Mouse (Mus musculus): ENCODE results near the gene Sh3d19.
"Not testable (repeated sequence)": the region's sequence is repeated elsewhere in the genome, so short reads cannot be mapped to it uniquely, and the experiment has no call there.

Gene Sh3d19

GRCm38 (mm10) chr3:85981761-85982160, 10.9 kb downstream of the Sh3d19 start:
- not testable (repeated sequence) for DNase-seq (ENCODE audit: low read depth)

DNA sequence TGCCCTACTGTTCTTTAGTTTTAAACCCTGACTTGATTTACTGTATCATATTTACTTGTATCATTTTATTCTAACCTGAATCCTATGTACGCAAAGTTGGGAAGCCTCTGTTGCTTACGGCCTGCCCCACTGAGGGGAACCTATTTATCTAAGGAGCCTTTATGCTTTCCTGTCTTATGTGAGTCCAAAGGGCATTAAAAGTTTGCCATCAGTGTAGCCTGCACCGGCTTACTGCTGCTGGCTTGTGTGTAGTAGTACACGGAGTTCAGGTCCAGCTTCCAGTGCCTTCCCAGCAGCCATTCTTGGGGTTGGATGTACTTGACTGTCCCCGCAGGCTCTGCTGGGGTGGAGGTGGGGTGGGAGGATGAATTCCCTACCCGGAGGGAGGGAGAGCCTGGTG, 13.6 kb downstream of the Sh3d19 start:
- no peak for DNase-seq (ENCODE audit: low read depth)

- DNase-seq (ENCODE audit: low read depth): no peak
Measured at GRCm38 (mm10) chr3:85987225-85987624, 16.3 kb downstream of the Sh3d19 start.

DNA sequence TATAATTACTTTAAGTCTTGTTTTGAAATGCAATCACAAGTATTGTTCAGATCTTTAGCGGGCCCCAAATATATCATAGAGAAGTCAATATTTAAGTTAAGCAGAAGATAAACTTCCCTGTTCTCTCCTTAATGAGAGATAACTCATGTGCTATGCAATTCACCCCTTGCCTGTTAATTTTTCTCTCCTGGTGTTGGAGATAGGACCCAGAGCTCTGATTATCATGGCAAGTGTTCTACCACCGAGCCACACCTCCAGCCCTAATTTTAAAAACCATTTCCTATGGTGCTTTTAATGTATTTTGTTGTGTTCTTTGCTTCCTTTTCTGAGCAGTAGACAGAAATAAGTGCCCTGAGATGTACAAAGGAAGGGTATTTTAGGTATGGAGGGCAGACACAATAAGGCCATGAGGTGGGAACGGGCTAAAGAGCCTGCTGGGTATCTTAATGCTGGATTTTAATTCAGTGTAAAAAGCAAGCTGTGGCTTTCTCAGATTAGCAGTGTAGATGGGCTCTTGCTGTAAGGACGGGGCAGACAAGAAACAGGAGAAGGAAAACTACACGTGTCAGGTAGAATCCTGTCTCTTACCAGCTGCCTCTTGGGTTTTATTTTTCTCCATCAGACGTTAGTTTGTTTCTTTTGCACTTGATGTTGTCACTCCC, 20.4 kb downstream of the Sh3d19 start:
- DNase-seq (ENCODE audit: low read depth): no peak

- DNase-seq (ENCODE audit: low read depth): no peak
Measured at GRCm38 (mm10) chr3:85991802-85992156, 20.9 kb downstream of the Sh3d19 start.

DNA sequence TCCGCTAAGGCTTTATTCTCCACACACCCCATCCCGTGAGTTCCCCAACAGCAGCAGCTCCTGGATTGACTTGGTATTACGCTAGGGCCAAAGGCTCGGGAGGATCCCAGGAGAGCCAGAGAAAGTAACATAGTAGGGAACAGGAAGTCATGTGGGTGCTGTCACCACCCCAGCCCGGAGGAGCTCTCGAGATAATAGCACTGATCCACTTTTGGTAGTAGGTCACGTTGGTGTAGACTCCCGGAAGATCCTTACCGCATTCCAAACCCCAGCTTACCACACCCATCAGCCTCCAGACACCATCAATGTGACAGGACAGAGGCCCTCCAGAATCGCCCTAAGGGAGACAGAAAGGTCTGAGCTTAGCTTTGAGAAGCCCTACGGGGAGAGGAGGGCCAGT, 22.8 kb downstream of the Sh3d19 start:
- DNase-seq (ENCODE audit: low read depth): no peak

DNA sequence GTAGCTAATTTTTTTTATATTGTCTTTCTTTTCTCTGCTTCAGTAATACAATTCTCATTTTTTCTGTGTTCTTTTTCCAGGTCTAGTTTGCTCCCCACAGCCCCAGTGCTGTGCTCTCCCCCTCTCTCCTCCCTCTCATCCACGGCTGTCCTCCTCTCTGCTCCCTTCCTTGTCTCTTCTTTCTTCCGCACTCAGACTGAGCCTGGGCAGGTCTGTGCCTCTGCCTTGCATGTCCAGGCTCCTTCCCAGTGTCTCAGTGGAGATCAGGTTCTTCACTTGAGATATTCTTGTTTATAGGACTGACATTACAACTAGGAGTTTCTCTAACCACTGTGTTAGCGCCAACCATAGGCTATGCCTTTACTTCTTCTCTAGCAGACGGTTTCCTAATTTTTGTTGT, 23.7 kb downstream of the Sh3d19 start:
- DNase-seq (ENCODE audit: low read depth): no peak

DNA sequence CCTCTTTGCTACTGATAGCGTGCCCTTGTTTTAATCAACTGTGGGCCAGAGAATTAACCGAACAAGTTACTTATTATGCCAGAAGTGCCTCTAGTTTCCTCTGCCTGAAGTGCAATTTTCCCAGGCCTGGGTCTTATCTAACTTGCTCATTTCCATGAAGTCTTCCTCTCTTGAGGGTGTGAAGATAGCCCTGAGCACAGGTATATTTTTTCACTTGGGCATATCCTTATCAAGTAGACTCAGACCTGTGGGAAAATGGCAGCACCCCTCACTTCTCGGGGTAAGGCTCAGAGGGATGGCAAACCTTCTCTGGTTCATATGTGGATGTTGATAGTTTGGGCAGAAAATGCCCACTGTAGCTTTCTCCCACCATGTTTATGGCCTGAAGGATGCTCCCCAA, 30.4 kb downstream of the Sh3d19 start:
- DNase-seq (ENCODE audit: low read depth): no peak

GRCm38 (mm10) chr3:86002423-86002822, 31.5 kb downstream of the Sh3d19 start, which contains the start of gene Prss48:
Prss48 (minus strand) TSS chr3:86002491.
- DNase-seq (ENCODE audit: low read depth): no peak

GRCm38 (mm10) chr3:86002940-86003339, 32.0 kb downstream of the Sh3d19 start:
- no peak for DNase-seq (ENCODE audit: low read depth)

GRCm38 (mm10) chr3:86004751-86005150, 33.8 kb downstream of the Sh3d19 start:
- no peak for DNase-seq (ENCODE audit: low read depth)

- no peak for DNase-seq (ENCODE audit: low read depth)
Measured at GRCm38 (mm10) chr3:86010618-86011017, 39.7 kb downstream of the Sh3d19 start.

DNA sequence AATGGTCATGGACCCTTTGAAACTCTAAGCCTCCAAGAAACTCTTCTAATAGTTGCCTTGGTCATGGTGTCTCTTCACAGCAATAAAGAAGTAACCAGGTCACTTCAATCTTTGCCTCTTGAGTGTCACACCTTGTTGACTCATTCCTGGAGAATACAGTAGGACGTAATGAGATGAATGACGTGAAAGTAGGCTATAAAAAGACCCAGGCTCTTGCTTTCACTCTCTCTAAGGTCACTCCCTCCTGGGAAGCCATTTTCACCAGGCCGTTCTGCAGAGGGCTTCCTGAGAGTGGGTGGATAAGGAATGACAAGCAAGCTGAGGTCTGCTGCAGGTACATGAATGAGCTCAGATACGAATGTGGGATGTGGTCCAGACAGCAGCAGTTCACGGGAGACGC, 40.5 kb downstream of the Sh3d19 start:
- no peak for DNase-seq (ENCODE audit: low read depth)

- no peak for DNase-seq (ENCODE audit: low read depth)
Measured at GRCm38 (mm10) chr3:86011833-86012232, 40.9 kb downstream of the Sh3d19 start.

- no peak for DNase-seq (ENCODE audit: low read depth)
Measured at GRCm38 (mm10) chr3:86013837-86014236, 42.9 kb downstream of the Sh3d19 start.

GRCm38 (mm10) chr3:86016965-86017364, 46.1 kb downstream of the Sh3d19 start:
- no peak for DNase-seq (ENCODE audit: low read depth)

DNA sequence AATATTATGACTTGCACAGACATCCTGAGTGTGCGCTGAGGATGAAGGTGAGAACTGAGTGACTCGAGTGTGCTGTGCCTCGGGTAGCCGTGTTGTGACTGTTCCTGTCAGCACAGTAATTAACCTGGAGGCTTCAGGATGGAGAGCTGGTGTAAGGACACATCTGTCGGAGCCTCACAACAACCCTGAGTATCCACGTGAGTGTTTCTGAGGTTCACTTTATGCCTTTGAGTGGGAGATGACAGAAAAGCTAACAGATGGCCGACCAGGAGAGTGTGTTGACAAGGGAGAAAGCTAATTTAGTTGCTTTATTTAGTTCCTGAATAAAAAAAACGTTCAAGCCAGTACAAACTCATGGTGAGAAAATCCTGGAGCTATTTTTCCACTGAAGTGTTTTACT, 46.6 kb downstream of the Sh3d19 start:
- no peak for DNase-seq (ENCODE audit: low read depth)

GRCm38 (mm10) chr3:86020921-86021650, 50.2 kb downstream of the Sh3d19 start:
- DNase-seq (ENCODE audit: low read depth): no peak

GRCm38 (mm10) chr3:86021651-86022050, 50.7 kb downstream of the Sh3d19 start:
- no peak for DNase-seq (ENCODE audit: low read depth)

GRCm38 (mm10) chr3:86024065-86024795, 53.3 kb downstream of the Sh3d19 start:
- no peak for DNase-seq (ENCODE audit: low read depth)

DNA sequence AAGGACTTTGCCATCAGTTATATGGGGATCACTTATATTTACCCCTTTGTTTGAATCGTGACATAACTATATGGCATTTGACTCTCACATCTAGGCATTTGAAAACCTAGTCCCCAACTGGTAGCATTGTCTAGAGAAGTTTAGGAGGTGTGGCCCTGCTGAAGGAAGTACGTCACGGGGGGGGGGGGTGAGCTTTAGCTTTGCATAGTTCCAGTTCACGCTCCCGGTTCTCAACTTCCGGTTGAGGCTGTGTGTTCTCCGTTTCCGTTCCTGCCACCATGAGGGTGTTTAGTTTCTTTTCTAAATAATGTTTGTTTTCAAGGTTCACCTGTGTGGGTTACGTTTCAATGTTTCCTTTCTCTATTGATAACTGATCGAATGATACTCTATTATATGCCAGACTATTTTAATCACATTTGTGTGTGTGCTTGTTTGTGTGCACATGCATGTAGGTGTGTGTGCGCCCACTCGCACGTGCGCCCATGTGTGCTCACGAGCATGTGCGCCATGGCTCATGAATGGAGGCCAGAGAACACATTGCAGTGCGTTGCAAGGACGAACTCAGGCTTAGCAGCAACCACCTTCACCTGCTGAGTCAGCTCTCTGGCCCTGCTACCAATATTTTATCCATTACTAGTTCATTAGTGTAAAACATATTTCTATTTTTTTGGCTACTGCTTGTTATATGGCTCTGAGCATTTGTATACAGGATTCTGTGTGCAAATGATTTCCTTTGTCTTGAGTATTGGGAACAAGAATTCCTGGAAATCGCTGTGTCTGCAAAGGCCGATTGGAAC, 54.6 kb downstream of the Sh3d19 start:
- no peak for DNase-seq (ENCODE audit: low read depth)

DNA sequence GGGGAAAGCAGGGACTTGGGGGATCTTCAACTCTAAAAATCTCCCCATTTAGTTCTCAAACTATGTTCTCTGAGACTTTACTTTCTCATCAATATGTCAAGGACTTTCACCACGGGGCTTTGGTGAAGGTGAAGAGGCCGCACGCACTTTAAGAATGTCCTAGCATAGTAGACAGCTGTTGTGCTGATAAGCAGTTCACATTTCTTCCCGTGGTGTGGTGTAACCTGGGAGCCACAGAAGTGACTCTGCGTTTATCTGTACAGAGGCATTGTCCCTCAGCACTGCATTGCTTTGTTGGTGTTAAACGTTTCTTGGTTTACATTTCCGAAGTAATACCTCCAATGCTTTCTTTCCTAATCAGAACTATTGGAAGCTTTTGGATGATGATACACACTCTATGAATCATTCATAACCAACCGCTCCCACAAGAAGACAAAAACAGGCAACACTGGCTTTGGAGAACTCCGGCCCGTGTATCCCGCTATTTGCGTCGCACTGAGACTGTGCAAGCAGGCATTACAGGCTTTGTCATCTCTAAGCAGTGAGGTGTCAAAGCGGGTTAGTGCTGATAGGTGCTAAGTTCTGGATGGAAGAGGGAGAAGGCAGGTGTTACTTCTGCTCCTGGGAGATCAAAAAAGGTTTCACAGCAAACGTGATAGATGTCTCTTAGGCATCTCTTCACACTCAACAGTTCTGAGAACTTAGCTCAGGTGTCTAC, 57.9 kb downstream of the Sh3d19 start:
- DNase-seq (ENCODE audit: low read depth): no peak

Data from c-Kit-positive CD71-negative TER-119-negative erythroid progenitor cells, embryonic 14.5 days (primary cell).